Mouse (Mus musculus) olfactory bulb, adult 2 months (tissue): ENCODE measurements at regions not wholly inside any gene's neighbourhood (a gene's known extent, or its start where the extent isn't known, plus 50 kb on each side); places are given as distances from the start of the nearest gene placed in this dataset.

Experiments used
- H3K27ac ChIP-seq: fragments of 200-500 bp; 2 replicates; pipeline ENCODE4 v1.5.1; 2012; ENCODE audit warnings: low read depth, low read length; ENCODE audit not compliant: insufficient read depth
- H3K4me1 ChIP-seq: fragments of 200-500 bp; 2 replicates; pipeline ENCODE4 v1.6.1; 2012; ENCODE audit warnings: low read length; ENCODE audit not compliant: control insufficient read depth, insufficient read depth
- H3K4me3 ChIP-seq: fragments of 200-500 bp; 2 replicates; pipeline ENCODE4 v1.5.1; 2012; ENCODE audit warnings: mild to moderate bottlenecking, low read depth, low read length, moderate library complexity; ENCODE audit not compliant: insufficient read depth
- CTCF ChIP-seq: fragments of 200-500 bp; IDR thresholded peaks from 2 replicates; pipeline ENCODE4 v1.5.1; 2012; ENCODE audit warnings: low read depth, mild to moderate bottlenecking, low read length, moderate library complexity; ENCODE audit not compliant: insufficient read depth
- POLR2A ChIP-seq: fragments of 200-500 bp; IDR thresholded peaks from 2 replicates; pipeline ENCODE4 v1.6.1; 2012; ENCODE audit warnings: mild to moderate bottlenecking, low read depth, low read length, moderate library complexity; ENCODE audit not compliant: insufficient read depth
- WGBS: fragments of 180-500 bp; shearing (Covaris S2); methylation state at CpG from one replicate; pipeline ENCODE4 v1.1.7; 2018; 5-methylcytosine and 5-hydroxymethylcytosine counted together

DNA sequence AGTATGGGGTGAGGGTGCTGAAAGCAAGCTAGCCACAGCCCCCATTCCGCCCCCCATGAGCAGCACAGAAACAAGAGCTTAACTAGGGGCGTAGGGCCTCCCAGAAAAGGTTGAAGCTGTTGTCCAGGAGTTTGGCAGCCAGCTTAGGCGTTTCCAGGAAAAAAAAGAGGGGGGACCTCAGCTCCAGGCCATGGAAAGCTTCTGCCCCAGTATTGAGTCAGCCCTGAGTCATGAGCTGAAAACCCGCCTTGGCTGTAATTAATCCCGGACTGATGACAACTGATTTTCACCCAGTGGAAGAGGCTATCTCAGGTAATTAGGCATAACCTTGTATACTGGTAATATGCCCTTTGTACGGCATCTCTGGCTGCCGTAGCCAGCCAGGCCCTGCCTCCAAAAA is 251.3 kb downstream of the Bcl11b start:
- H3K4me3 ChIP-seq, result no peak overlapping the region
- H3K4me1 ChIP-seq, result peaks cover 22% of the 10 kb centered on the region
- H3K27ac ChIP-seq, result peak overlapping the region; percentile 71
- 34% methylated on average over 7 of the region's 7 CpGs for WGBS
- TF ChIP-seq CTCF, result no peak
- TF ChIP-seq POLR2A, result no peak

DNA sequence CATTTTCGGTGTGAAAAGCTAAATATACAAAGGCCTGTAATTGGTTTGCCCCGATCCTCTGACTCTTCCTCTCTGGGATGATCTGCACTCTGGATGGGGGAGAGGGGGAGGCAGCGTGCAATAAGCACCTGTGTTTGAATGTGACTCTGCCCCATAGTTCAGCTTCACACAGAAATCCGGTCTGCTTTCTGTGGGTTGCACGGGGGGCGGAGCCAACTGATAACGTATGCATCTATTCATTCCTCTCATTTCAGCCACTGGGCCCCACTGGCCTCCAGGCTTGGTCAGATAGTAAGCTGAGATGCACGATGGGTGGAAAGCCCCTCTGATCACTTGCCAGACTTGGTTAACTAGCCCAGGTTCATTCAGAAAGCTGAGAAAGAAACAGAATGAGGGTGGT is 250.8 kb downstream of the Bcl11b start:
- 28% methylated on average over 8 of the region's 8 CpGs for WGBS
- peak overlapping the region; percentile 71 for H3K27ac ChIP-seq
- peaks cover 22% of the 10 kb centered on the region for H3K4me1 ChIP-seq
- TF ChIP-seq POLR2A (no peak), CTCF (no peak)
- no peak overlapping the region for H3K4me3 ChIP-seq

DNA sequence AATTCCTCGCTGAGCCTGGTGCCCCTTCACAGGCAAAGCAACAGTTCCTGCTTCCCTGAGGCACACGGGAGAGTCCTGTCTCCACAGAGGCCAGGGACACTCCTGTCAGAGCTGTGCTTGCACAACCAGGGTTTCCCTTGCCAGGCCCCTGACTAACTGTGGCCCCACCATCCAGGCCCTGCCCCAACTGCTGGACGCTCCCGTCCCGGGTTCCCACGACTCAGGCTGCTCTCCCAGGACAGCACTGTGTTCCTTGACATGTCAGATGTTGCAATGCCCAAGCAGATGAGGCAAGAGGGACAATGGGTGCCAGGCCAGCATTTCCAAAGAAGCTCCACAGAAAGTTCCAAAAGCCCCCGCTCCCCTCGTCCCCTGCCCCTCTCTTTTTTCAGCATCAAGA is 250.4 kb downstream of the Bcl11b start:
- H3K27ac ChIP-seq, result 0 out of 2 replicates have a peak overlapping the region, but pooled peaks have one; percentile 71
- no peak for TF ChIP-seq CTCF
- no peak for TF ChIP-seq POLR2A
- WGBS, result 77% methylated on average over 8 of the region's 8 CpGs
- H3K4me3 ChIP-seq, result no peak overlapping the region
- peaks cover 22% of the 10 kb centered on the region for H3K4me1 ChIP-seq

DNA sequence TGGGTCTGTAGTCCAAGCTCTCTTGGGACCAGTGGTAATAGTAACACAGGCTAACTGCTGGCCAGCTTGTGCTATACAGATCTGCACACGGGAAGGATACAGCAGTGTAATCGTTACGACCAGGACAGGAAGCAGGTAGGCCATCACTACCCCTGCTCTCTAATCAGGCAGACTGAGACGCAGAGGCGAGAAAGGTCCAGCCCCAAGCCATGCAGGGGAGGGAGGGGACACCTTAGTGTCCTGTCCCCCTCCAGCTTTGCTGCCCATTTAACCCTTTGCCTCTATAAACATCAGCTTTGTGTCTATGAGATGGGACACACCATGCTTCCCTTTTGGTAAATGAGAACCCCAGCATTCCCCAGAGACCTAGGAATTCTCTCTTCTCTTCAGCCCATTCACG is 249.9 kb downstream of the Bcl11b start:
- TF ChIP-seq CTCF (no peak), POLR2A (no peak)
- 88% methylated on average over 6 of the region's 6 CpGs for WGBS
- Histone ChIP-seq H3K4me1 (peaks cover 25% of the 10 kb centered on the region), H3K4me3 (no peak overlapping the region), H3K27ac (no peak overlapping the region)

DNA sequence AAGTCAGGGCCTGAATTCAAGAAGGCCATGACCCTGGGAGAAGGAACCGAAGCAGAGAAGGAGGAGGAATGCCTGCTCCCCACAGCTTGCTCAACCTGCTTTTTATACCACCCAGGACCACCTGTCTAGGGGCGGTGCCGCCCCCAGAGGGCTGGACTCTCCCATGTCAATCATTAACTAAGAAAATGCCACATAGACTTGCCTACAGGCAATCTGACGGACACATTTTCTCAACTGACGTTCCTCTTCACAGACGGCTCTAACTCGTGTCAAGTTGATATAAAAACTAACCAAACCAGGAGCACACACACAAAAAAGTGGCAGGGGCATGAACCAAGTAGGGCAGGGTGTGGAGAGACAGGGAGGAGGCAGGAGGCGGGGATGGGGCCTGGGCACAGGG is 248.5 kb downstream of the Bcl11b start:
- TF ChIP-seq POLR2A (no peak), CTCF (no peak)
- 95% methylated on average over 8 of the region's 8 CpGs for WGBS
- H3K4me3 ChIP-seq, result no peak overlapping the region
- H3K4me1 ChIP-seq, result peaks cover 26% of the 10 kb centered on the region
- no peak overlapping the region for H3K27ac ChIP-seq

DNA sequence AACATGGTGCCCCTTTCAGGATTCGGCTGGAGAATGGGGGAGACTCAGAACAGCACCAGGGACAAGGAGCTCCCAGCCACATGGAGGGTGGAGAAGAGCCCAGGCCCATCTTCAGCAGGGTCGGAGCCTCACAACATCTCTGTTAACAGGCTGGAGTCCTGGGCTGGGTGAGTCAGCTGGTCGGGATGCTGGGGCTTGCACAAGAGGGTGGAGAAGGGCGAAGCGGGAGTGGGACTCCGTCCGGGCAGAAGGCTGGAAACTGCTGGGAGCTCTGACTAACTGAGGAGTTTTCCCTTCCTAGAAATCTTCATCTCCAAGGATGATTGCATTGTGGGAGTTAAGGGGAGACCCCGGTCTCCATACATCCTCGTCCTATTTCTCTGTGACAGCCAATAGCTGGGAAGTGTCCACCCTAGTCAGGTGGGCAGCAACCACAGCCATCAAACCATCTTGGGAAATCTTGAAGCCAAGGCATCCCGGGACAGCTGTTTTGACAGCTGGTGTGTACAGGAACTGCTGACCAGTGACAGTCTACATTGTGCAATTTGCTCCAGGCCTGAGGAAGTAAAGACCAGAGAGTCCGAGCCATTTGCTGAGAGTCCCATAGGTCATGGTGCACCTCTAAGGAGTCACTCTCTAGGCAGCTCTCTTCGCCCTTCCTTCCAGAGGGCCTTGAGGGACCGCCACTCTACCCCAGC is 247.4 kb downstream of the Bcl11b start:
- TF ChIP-seq POLR2A (no peak), CTCF (no peak)
- 92% methylated on average over 13 of the region's 13 CpGs for WGBS
- peaks cover 19% of the 10 kb centered on the region for H3K4me1 ChIP-seq
- no peak overlapping the region for H3K27ac ChIP-seq
- no peak overlapping the region for H3K4me3 ChIP-seq

DNA sequence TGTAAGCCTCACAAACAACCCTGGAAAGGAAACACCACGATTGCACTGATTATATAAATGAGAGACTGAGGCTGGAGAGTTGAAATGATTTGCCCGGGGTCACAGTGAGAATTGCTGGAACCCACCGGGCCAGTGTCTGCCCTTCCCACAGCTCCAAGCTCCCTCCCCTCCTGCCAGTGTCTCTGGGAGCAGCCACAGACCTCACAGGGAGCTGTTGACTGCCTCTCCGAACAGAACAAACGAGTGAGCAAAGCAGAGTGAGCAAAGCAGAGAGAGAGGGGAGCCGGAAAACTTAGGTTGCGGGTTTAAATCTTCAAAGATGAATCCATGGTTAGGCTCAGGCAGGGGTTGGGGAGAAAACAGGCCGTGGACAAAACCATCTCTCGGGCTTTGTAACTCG is 246.2 kb downstream of the Bcl11b start:
- peaks cover 13% of the 10 kb centered on the region for H3K4me1 ChIP-seq
- H3K4me3 ChIP-seq, result no peak overlapping the region
- no peak overlapping the region for H3K27ac ChIP-seq
- WGBS, result 70% methylated on average over 10 of the region's 10 CpGs
- no peak for TF ChIP-seq POLR2A
- no peak for TF ChIP-seq CTCF

DNA sequence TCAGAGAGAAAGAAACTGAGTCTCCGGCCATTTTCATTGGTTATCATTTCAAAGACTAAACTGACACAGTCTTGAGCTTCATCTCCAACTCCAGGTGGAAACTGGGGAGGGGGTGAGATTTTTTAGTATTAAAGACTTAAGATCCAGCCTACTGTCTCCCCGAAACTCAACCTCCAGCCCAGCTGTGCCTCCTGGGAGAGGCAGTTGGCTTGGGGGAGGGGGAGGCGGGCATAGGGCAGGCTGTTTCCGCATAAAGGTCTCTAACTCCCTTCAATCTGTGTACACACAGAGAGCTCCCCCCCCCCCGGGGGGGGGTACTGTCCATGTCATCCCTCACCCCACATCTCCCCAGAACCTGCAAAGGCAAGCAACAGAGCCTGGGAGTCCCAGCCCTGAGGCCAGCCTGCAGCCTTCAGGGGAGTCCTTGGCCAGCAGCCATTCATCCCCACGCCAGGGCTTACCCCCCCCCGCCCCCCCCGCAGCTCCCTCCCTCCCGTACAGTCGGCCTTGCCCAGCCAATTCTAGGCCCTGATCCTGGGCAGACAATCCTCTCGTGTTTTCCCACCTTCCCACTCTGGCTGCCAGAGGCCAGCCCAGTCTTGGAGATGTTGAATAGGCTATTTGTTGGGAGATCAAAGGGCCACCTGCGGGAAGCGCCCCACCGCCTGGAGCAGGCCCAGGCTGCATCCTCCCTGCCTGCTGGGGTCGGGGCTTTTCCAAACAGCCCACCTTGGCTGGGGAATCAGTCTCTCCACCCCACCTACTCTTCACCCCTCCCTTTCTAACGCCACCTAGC is 245.2 kb downstream of the Bcl11b start:
- Histone ChIP-seq H3K27ac (no peak overlapping the region), H3K4me3 (no peak overlapping the region), H3K4me1 (peaks cover 4% of the 10 kb centered on the region)
- 38% methylated on average over 15 of the region's 16 CpGs for WGBS
- TF ChIP-seq POLR2A (no peak), CTCF (no peak)

DNA sequence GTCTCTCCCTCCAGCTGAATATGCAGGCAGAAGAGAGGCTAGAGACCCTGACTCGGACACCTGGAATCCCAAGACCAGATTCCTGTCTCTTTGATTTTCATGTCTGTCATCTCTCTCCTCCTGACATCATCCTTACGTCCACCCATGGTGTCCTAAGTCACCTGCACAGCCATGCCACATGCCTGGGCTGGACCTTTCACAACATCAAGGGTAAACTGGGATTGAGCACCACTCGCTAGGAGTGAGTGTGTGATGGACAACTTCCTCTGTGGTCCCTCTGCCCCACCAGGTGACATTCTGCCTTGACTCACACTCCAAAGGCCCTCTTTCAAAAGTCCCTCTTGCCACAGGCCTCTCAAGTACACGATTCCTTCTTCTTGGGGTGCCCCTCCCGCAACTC is 244.1 kb downstream of the Bcl11b start:
- H3K4me1 ChIP-seq, result peaks cover 4% of the 10 kb centered on the region
- TF ChIP-seq POLR2A (no peak), CTCF (no peak)
- 94% methylated on average over 5 of the region's 5 CpGs for WGBS
- H3K27ac ChIP-seq, result no peak overlapping the region
- H3K4me3 ChIP-seq, result no peak overlapping the region
